Mouse (Mus musculus) liver, postnatal 0 days (tissue): ENCODE measurements around the gene Timm44. TPM values are rescaled to one million over a fixed set of nuclear protein-coding genes. Genes with fewer than 3 reads are reported as not detected.

Experiments used
- ATAC-seq: fragments of 200-750 bp; cut with Nextera tagmentation; 2 replicates; pipeline ENCODE4 v1.8.0; 2017; ENCODE audit warnings: mild to moderate bottlenecking, moderate library complexity
- DNase-seq: peaks from one replicate; pipeline ENCODE4 v3.0.0-alpha.2; 2016
- H3K27ac ChIP-seq: fragments of 300-500 bp; sonication (generic); 2 replicates; pipeline ENCODE4 v1.5.1; 2014; ENCODE audit warnings: antibody characterized with exemption, moderate library complexity, mild to moderate bottlenecking, low read depth
- H3K27me3 ChIP-seq: fragments of 300-500 bp; sonication (generic); 2 replicates; pipeline ENCODE4 v1.6.1; 2014; ENCODE audit warnings: low read length, control low read depth, mixed read lengths; ENCODE audit not compliant: insufficient read depth
- H3K36me3 ChIP-seq: fragments of 300-500 bp; sonication (generic); replicated peaks from 2 replicates; pipeline ENCODE4 v1.6.1; 2014; ENCODE audit warnings: mild to moderate bottlenecking, control low read depth, low read length, moderate library complexity, mixed read lengths; ENCODE audit not compliant: insufficient read depth
- H3K4me1 ChIP-seq: fragments of 300-500 bp; sonication (generic); 2 replicates; pipeline ENCODE4 v1.6.1; 2014; ENCODE audit warnings: antibody characterized with exemption, mild to moderate bottlenecking, control low read depth; ENCODE audit not compliant: insufficient read depth
- H3K4me2 ChIP-seq: fragments of 300-500 bp; sonication (generic); 2 replicates; pipeline ENCODE4 v1.6.1; 2014; ENCODE audit warnings: low read depth, mild to moderate bottlenecking, low read length, moderate library complexity, mixed read lengths
- H3K4me3 ChIP-seq: fragments of 300-500 bp; sonication (generic); 2 replicates; pipeline ENCODE4 v1.5.1; 2014; ENCODE audit warnings: low read depth, low read length
- H3K9ac ChIP-seq: fragments of 300-500 bp; sonication (generic); replicated peaks from 2 replicates; pipeline ENCODE4 v1.6.1; 2014; ENCODE audit warnings: mild to moderate bottlenecking, moderate library complexity
- H3K9me3 ChIP-seq: fragments of 300-500 bp; sonication (generic); 2 replicates; pipeline ENCODE4 v1.6.1; 2016; ENCODE audit warnings: mild to moderate bottlenecking, control low read depth, low read length, mixed read lengths
- CTCF ChIP-seq: sonication (generic); IDR thresholded peaks from 2 replicates; pipeline ENCODE4 v1.5.1; 2016; ENCODE audit warnings: antibody characterized with exemption, low read depth
- EP300 ChIP-seq: IDR thresholded peaks from 2 replicates; pipeline ENCODE4 v1.6.1; 2016; ENCODE audit warnings: antibody characterized with exemption, low read depth, mild to moderate bottlenecking
- WGBS: fragments of 180-500 bp; shearing (Covaris S2); extraction: QIAGEN DNeasy Blood & Tissue Kit; methylation state at CpG from one replicate; pipeline ENCODE4 v1.1.7; 2014; ENCODE audit not compliant: insufficient replicate concordance; 5-methylcytosine and 5-hydroxymethylcytosine counted together
- polyA plus RNA-seq: library from polyadenylated mRNA; unstranded; fragments of >200 nt; fragmentation: Nextera tagmentation; extraction: Ambion mirVana; gene quantifications from 2 replicates; pipeline ENCODE4 v1.2.1, GENCODE M21; 2015

Timm44 gene
- polyA plus RNA-seq, 1 experiment from 2014 or later: 28.1 TPM

DNA sequence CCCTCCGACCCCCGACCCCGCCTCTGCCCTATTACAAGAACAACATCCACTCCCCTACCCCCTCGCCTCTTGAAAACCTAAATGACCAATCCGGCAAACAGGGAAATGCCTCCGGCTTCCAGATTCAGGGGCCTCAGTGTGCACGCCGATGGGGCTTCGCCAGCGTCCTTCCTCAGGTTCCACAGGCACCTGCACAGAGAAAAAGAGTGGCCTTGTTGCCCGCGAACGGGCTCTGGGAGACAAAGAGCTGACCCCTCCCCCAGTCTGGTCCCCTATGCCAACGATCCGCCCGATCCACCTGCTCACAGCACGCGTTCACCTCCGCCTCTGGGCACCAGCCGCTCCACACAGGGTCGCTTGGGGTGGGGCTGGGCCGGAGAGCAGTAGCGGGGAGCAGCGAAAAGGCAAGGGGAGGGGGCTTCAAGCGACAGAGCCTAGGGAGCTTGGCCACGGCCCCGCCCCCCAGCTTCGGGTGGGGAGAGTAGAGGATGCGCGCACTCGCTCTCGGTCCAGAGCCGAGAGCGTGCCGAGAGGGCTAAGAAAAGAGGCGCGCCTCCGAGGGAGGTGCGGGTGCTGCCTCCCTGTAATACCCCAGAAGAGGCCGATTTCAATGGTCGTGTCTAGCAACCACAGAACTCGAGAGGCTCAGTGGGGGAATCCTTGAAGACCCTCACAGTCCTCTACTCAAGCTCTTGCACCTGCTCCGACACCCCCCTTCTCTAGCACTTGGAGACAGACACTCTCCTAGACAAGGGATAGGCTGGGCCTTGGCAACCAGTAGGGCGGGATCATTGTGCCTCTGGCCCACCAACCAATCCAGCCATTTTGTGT lies 58.7 kb downstream of the Timm44 start, which contains the start of gene Prr36:
Gene Prr36, minus strand, starts transcription at position 669 of the 831 bp plus-strand sequence.
- H3K4me3 ChIP-seq: peak within 1 kb of the TSS; percentile 40
- peak within 1 kb of the TSS; percentile 66 for H3K4me2 ChIP-seq
- peaks cover 46% of the 10 kb centered on the region for H3K27me3 ChIP-seq
- H3K9me3 ChIP-seq: no peaks in the 10 kb centered on the region
- no peak for TF ChIP-seq EP300
- no peak for TF ChIP-seq CTCF
- 3% methylated on average over 41 of the region's 44 CpGs for WGBS
- DNase-seq (no peak), ATAC-seq (no peak)
- no peak within 1 kb of the TSS for H3K27ac ChIP-seq
- no peaks in the 10 kb centered on the region for H3K36me3 ChIP-seq
- H3K9ac ChIP-seq: no peak within 1 kb of the TSS
- H3K4me1 ChIP-seq: peaks cover 28% of the 10 kb centered on the region

DNA sequence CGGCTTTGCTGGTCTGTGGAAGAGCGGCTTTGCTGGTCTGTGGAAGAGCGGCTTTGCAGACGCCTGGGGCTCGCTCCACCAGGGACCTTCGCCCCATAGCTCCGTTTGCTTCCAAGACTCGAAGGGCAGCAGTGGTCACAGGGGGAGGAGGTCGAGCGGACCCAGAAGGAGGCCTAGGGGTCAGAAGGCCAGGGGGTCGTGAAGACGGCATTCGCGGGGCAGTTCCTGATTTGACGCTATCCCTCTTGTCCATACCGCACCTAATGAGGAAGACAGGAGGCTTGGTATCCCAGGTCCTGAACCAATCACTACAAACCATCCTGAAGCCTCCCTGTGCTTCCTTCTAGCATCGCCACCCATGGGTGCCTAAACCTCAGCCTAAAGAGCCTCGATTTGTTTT lies 59.4 kb downstream of the Timm44 start:
- DNase-seq (no peak), ATAC-seq (no peak)
- no peak overlapping the region for H3K4me2 ChIP-seq
- no peak for TF ChIP-seq EP300
- TF ChIP-seq CTCF: no peak
- no peaks in the 10 kb centered on the region for H3K9me3 ChIP-seq
- peaks cover 28% of the 10 kb centered on the region for H3K4me1 ChIP-seq
- 21% methylated on average over 18 of the region's 18 CpGs for WGBS
- peak overlapping the region; percentile 40; the same call in 1 of the 2 replicates for H3K4me3 ChIP-seq
- no peak overlapping the region for H3K9ac ChIP-seq
- no peaks in the 10 kb centered on the region for H3K36me3 ChIP-seq
- no peak overlapping the region for H3K27ac ChIP-seq
- peaks cover 46% of the 10 kb centered on the region for H3K27me3 ChIP-seq

DNA sequence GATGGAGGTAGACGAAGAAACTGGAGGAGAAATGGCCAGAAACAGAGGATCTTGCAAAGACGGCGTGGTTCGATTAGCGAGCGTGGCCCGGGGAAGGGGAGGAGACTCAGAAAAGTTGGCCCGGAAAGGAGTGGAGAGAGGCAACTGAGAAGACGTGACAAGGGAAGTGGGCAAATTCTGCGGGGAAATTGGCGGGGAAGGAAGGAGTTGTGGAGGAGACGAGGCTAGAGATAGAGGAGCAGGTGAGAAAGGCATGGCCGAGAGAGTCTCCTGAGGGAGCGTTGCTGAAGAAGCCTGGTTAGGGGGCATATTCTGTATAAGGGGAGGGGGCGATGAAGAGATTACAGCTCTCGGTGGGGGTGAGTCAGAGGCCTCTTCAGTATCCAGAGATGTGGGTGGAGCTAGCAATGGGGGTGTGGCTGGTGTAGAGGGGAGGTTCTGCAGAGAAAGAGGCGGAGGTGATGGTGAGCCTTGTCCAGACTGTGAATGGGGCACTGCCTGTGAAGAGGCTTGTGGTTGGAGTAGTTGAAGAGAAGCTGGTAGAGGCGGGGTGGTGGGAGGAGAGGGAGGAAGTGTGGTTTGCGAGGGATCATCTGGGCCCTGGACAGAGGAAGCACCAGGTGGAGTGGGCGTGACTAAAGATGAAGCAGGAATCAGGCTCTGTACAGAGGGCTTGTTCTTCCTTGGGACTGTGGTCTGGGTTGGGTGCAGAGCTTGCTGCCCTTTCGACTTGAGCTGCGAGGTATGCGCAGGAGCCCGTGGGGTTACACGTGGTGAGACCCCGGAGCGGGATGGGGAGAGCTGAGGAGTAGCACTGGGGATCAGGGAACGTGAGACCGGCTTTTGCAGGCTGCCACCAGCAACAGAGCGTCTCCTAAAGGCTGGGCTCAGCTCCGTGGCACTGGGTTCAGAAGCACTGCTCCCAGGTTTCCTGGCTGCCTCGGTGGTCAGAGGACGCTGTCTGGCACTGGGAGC lies 61.4 kb downstream of the Timm44 start:
- Histone ChIP-seq H3K4me2 (peak overlapping the region; percentile 71), H3K9me3 (no peaks in the 10 kb centered on the region), H3K36me3 (no peaks in the 10 kb centered on the region), H3K27ac (no peak overlapping the region), H3K4me3 (peak overlapping the region; percentile 45), H3K27me3 (peaks cover 46% of the 10 kb centered on the region), H3K9ac (no peak overlapping the region), H3K4me1 (peaks cover 28% of the 10 kb centered on the region)
- DNase-seq: peak; percentile 72
- 6% methylated on average over 33 of the region's 33 CpGs for WGBS
- no peak for TF ChIP-seq CTCF
- TF ChIP-seq EP300: no peak
- peak; percentile 77 for ATAC-seq

DNA sequence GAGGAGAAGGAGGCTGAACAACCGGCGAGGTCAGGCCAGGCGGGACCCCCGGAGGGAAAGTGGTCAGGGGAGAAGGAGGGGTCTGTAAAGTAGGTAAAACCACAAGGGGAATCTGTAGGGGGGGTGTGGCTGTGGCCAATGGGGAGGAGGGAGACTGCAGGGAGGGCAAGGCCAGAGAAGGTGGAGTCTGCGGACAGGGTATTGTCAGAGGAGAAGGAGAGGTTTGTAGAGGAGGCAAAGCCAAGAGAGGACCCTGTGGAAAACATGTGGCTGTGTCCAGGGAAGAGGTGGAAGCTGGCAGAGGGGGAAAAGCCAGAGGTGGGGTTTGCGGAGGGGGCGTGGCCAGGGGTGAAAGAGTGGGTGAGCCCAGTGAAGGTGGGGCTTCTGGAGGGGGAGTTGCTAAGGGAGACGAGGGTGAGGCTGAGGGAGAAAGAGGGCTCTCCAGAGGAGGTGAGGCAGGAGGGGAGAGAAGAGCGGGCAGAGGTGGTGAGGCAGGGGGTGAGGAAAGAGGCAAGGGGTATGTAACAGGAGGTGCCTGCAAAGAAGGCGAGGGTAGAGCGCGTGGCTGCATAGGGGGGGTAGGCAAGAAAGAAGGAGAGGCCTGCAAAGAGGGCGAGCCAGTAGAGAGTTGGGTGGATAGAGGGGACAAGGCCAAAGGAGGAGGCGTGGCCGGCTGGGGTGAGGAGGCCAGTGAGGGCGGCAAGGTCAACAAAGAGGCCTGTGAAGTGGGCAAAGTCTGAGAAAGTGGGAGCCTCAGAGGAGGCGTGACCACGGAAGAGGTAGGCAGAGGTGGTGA lies 62.3 kb downstream of the Timm44 start:
- 3% methylated on average over 18 of the region's 18 CpGs for WGBS
- ATAC-seq (peak; percentile 60), DNase-seq (peak; percentile 59)
- H3K4me1 ChIP-seq: peaks cover 28% of the 10 kb centered on the region
- no peaks in the 10 kb centered on the region for H3K9me3 ChIP-seq
- H3K27me3 ChIP-seq: peaks cover 46% of the 10 kb centered on the region
- H3K27ac ChIP-seq: no peak overlapping the region
- H3K9ac ChIP-seq: peak overlapping the region; percentile 57; the same call in 1 of the 2 replicates
- H3K4me3 ChIP-seq: peak overlapping the region; percentile 45
- H3K4me2 ChIP-seq: peak overlapping the region; percentile 71
- TF ChIP-seq CTCF: no peak
- TF ChIP-seq EP300: no peak
- H3K36me3 ChIP-seq: no peaks in the 10 kb centered on the region

DNA sequence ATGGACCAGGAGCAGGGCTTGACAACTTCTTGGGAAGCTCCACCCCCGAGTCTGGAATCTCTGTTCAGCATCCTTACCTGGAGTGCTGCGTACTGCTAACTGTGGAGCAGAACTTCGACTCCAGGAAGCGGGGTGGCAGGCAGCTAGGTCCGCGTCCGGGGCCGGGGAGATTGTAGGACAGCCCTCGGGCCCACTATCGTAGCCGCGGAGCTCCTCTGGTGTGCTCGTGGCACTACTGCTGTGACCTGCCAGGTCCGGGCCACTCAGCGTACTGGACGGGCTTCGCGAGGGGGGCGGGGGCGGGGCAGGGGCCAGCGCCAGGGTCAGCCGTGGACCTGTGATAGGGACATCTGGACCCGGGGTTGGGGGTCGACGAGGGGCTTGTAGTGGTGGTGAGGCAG lies 62.9 kb downstream of the Timm44 start:
- Histone ChIP-seq H3K27ac (no peak overlapping the region), H3K9ac (peak overlapping the region; percentile 57; the same call in 1 of the 2 replicates)

More for the DNA sequence above, 62.9 kb downstream of the Timm44 start:
- Histone ChIP-seq H3K27me3 (peaks cover 41% of the 10 kb centered on the region), H3K36me3 (no peaks in the 10 kb centered on the region), H3K4me2 (peak overlapping the region; percentile 71), H3K4me3 (peak overlapping the region; percentile 45), H3K4me1 (peaks cover 28% of the 10 kb centered on the region), H3K9me3 (no peaks in the 10 kb centered on the region)
- under 1% methylated on average over 25 of the region's 25 CpGs for WGBS
- DNase-seq (peak; percentile 40), ATAC-seq (peak; percentile 28)
- TF ChIP-seq EP300 (no peak), CTCF (no peak)
